Mouse (Mus musculus): Measurements from ENCODE around the gene Dhx57.
A peak's percentile ranks its signal among the peaks of the same experiment; 100 is the strongest.
"Not testable (repeated sequence)": the region's sequence is repeated elsewhere in the genome, so short reads cannot be mapped to it uniquely, and the experiment has no call there.

Gene Dhx57

GRCm38 (mm10) chr17:80254421-80254820, 35.9 kb downstream of the Dhx57 start:
- no peak for DNase-seq (ENCODE audit: low read depth, low spot score)

GRCm38 (mm10) chr17:80252757-80253525, 37.3 kb downstream of the Dhx57 start:
- no peak for DNase-seq (ENCODE audit: low read depth, low spot score)

DNA sequence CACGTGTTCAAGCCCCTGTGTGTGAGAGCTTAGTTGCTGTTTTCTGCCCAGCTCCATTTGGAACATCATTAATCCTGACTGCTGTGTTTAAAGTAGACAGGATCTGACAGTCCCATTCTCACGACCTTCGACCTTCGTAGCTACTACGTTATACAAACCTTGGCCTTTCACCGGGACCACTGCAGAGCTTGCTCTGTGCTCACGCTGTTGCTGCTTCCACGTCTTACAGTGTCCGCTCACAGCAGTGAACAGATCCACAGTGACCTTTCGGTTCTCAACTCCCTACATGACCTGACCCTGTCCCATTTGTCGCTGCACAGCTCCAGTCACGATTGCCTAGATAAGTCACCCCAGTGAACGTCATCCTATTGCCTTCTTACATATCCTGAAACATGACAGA, 47.2 kb downstream of the Dhx57 start:
- no peak for DNase-seq (ENCODE audit: low read depth, low spot score)

- DNase-seq (ENCODE audit: low read depth, low spot score): no peak
These were observed 48.7 kb downstream of the Dhx57 start for GRCm38 (mm10) chr17:80241594-80241993.

DNA sequence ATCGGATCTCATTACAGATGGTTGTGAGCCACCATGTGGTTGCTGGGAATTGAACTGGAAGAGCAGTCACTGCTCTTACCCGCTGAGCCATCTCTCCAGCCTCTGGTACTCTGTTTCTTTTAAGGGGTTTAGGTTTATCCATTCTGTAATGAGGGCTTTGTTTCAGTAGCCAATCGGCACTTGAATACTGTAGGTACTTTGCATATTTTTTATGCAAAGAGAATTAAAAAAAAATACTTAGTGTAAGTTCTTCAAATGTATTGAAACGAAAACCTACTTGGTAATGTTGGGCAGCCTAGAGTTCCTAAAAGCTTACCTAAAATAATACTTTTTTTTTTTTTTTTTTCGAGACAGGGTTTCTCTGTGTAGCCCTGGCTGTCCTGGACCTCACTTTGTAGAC, 52.8 kb downstream of the Dhx57 start:
- DNase-seq (ENCODE audit: low read depth, low spot score): no peak

DNA sequence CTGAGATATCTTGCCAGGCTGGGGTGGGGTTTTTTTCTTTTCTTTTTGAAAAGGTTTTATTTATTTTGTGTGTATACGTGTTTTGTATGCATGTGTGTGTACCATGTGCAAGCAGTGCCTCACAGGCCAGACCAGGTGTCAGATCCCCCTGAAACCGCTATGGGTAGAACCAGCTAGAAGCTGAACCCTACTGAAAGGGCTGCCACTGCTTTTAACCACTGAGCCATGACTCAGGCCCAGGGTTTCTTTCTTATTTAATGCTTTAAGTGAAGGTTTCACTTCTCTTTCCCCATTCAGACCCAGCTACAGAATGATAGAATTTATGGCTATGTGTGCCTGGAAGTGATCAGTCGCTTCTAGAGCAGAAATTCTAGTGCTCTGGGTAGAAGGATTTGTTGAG, 53.5 kb downstream of the Dhx57 start:
- no peak for DNase-seq (ENCODE audit: low read depth, low spot score)

DNA sequence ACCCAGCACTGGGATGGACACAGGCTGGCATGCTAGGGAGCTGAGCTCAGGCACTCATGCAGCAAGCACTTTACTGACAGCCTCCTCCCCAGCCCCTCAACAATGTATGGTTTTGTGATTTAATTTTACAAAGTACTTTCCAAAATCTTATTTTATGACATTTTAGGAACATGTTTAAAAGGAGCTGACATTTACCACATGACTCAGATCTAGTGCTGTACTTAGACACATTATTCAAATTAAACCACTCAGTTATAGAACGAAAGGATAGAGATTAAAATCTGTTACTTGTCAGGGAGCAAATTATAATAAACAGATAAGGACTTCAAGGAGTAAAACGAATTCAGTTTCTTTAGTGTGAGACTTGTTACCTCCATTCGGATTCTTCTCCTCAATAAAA, 54.8 kb downstream of the Dhx57 start:
- DNase-seq (ENCODE audit: low read depth, low spot score): no peak

DNA sequence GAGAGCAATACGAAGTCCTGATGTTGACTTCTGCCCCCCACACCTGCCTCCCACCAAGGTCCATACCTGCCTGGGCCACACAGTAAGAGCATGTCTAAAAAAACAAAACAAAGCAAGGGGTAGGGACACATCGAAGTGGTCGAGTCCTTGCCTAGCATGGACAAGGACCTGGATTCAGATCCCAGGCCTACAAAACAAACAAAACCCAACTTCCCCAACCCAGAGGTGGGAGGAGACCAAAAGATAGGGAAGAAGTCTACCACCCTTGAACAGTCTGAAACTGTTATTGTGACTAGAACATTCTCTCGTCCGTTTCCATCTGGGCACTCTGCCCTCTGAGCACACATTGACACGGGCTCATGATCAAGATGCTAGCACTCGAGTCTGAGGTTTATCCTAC, 55.9 kb downstream of the Dhx57 start:
- no peak for DNase-seq (ENCODE audit: low read depth, low spot score)

GRCm38 (mm10) chr17:80233844-80234243, 56.4 kb downstream of the Dhx57 start:
- no peak for DNase-seq (ENCODE audit: low read depth, low spot score)

DNA sequence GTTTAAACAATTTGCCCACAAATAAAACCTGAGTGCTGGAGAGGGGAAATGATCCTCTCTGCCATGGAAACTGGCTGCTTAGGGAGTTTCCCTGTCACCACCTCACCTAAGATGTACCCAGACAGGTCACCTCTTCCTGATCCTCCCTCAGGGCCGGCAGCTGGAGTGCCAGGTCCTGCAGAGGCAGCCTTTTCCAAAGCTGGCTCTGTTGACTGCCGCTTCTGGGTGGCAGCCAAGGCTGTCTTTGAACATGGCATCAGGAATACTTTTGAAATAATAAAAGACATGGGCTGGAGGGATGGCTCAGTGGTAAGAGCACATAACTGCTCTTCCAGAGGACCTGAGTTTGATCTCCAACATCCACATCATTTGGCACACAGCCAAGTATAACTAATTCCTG, 60.9 kb downstream of the Dhx57 start:
- DNase-seq (ENCODE audit: low read depth, low spot score): no peak

- not testable (repeated sequence) for DNase-seq (ENCODE audit: low read depth, low spot score)
These were observed 65.1 kb downstream of the Dhx57 start for GRCm38 (mm10) chr17:80225142-80225541.

GRCm38 (mm10) chr17:80224326-80225116, 65.8 kb downstream of the Dhx57 start, which contains the start of gene Gemin6:
Gene Gemin6 (plus strand): TSS chr17:80224441.
- peak; percentile 84 for DNase-seq (ENCODE audit: low read depth, low spot score)

- no peak for DNase-seq (ENCODE audit: low read depth, low spot score)
These were observed 66.4 kb downstream of the Dhx57 start for GRCm38 (mm10) chr17:80223829-80224228.

- DNase-seq (ENCODE audit: low read depth, low spot score): no peak
These were observed 68.2 kb downstream of the Dhx57 start for GRCm38 (mm10) chr17:80221890-80222628.

GRCm38 (mm10) chr17:80221202-80221601, 69.1 kb downstream of the Dhx57 start:
- DNase-seq (ENCODE audit: low read depth, low spot score): no peak

DNA sequence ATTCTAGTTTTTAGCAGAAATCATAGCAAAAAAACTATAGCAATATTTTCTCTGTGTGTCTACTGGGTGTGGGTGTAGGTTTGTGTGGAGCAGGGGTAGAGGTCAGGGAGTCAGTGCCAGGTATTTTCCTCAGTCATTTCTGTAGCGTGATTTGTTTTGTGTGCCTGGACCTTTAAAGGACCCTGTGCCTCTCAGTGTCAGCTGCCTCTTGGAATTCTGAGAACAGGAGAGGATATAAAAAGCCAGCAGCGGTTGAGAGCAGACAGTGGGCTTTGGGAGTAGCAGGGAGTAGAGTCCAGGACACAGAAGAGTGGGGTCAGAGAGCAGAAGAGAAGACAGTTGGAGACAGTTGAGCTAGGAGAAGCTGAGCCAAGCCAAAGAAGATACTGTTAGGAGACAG, 70.1 kb downstream of the Dhx57 start:
- no peak for DNase-seq (ENCODE audit: low read depth, low spot score)

GRCm38 (mm10) chr17:80213998-80214397, 76.3 kb downstream of the Dhx57 start:
- not testable (repeated sequence) for DNase-seq (ENCODE audit: low read depth, low spot score)

- peak; percentile 98 for DNase-seq (ENCODE audit: low read depth, low spot score)
These were observed 83.3 kb downstream of the Dhx57 start, which contains the start of the genes Srsf7 and Ttc39d for GRCm38 (mm10) chr17:80206671-80207581. Gene Srsf7 (minus strand): TSS chr17:80207307. Gene Ttc39d (plus strand): TSS chr17:80207460.

- no peak for DNase-seq (ENCODE audit: low read depth, low spot score)
These were observed 84.0 kb downstream of the Dhx57 start for GRCm38 (mm10) chr17:80206301-80206670.

DNA sequence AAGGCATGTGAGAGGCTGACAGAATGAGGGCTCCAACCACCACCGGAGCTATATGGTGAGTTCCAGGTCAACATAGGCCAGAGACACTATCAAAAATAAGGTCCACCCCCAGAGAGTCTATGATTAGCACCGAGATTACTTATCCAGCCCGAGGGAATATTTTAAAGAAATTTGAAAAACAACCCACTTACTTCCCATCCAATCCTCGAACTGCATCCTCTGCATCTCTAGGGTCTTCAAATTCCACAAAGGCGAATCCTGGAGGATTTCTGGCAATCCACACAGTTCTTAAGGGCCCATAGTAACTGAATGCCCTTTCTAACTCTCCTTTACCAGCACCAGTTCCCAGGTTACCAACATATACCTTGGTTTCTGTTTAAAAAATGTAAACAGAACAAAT, 84.6 kb downstream of the Dhx57 start:
- no peak for DNase-seq (ENCODE audit: low read depth, low spot score)

DNA sequence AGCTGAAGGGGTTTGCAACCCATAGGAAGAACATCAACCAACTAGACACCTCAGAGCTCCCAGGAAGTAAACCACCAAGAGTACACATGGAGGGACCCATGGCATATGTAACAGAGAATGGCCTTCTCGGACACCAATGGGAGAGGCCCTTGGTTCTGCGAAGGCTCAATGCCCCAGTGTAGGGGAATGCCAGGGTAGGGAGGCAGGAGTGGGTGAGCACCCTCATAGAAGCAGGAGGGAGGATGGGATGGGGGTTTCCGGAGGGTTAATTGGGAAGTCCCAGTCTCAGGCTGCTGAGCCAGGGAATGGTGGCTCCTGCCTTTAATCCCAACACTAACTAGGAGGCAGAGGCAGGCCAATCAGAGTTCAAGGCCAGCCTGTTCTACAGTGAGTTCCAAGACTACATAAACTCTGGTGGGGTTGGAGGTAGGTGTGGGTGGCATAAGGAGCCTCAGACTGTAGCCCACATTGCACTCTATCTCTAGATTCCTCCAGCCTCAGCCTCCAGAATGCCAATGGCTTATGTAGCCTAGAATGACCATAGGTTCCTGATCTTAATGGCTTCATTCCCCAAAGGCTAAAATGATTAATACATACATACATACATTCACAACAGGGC, 91.0 kb downstream of the Dhx57 start:
- no peak for DNase-seq (ENCODE audit: low read depth, low spot score)
